Mouse (Mus musculus) ES-E14 (cell line): ENCODE data around the gene Lcn8.

Experiments
- MAFK ChIP-seq: IDR thresholded peaks from 2 replicates; pipeline ENCODE4 v1.6.1; 2014; ENCODE audit warnings: mild to moderate bottlenecking, low read depth, low read length, inconsistent platforms; ENCODE audit not compliant: insufficient read depth
- ZC3H11A ChIP-seq: IDR thresholded peaks from 2 replicates; pipeline ENCODE4 v1.6.1; 2012; ENCODE audit warnings: low read depth, mild to moderate bottlenecking, inconsistent platforms, low read length, borderline replicate concordance

DNA sequence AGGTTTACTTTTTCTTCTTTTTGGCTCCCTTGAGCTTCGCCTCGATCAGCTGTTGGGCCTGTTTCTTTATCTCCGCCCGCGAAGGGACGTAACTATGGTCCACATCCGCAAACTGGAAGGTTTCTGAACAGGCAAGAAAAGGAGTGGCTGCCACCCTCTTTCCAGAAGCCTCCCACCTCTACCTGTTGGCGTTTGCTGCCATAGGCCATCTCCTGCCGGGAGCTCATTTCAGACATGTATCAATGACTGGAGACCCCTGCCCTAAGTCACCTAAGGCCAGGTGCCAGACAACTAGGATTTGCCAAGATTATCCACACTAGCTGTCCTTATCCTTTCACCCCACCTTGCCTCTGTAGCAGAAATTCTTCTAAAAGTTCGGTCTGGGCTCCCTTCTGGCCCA lies 44.2 kb upstream of the Lcn8 start:
- TF ChIP-seq MAFK, result no peak
- TF ChIP-seq ZC3H11A, result no peak
